Mouse (Mus musculus): ENCODE measurements at regions not wholly inside any gene's neighbourhood (a gene's known extent, or its start where the extent isn't known, plus 50 kb on each side); places are given as distances from the start of the nearest gene placed in this dataset.

- DNase-seq, result no peak
Observed at GRCm38 (mm10) chr7:40429416-40429815, 468.7 kb upstream of the Vstm2b start.

- no peak for DNase-seq
Observed at GRCm38 (mm10) chr7:40433906-40434305, 464.2 kb upstream of the Vstm2b start.

DNA sequence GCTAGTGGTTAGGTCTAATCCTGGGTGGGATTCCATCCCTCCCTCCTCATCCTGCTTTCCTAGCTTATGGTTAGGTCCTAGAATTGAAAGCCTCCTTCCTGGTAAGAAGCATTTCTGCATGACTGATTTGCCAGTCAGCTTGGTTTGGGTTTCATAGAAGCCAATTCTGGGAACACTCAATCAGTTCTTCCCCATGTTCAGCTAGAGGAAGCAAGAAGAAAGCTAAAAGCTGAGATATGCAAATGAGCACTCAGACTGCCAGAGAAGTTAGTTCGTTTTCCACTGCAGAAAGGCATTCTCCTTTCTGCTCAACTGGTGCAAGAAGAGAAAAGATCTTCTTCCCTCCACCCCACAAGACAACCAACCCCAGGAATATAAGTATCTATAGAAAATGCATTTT is 457.0 kb upstream of the Vstm2b start:
- DNase-seq, result no peak

DNA sequence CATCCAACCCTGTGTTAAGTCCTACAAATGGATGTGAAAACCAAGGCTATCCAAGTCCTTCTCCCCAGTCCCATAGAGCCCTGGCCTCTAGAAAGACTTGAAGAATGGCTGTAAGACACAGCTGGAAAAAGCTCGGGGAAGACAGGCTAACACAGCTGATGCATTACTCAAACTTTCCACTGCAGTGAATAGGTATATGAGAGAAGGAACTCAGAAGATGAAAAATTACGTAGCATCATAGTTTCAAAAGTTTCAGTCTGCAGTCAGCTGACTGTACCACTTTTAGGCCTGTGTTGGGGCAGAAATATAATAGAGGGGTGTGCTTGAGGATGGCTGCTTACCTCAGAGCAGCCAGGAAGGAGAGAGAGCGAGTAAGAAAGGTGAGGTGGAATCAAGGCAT is 456.3 kb upstream of the Vstm2b start:
- no peak for DNase-seq

DNA sequence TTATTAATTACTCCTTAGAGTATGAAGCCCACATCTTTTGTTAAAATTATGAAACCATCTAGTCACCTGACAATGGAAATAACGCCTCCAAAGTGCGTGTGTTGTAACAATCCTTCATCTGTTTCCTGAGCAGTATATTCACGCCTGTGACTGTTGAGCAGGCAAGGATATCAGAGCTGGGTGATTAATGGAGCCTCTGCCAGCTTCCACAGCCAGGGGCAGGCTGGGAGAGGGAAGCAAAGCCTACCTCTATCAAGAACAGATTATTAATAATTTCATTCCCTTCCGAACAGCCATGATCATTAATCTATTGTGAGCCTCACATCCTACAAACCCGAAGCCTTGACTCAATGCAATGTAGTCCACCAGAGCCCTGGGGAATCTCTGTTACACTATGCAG is 431.7 kb upstream of the Vstm2b start:
- no peak for DNase-seq

GRCm38 (mm10) chr7:40487256-40487655 is 410.9 kb upstream of the Vstm2b start:
- no peak for DNase-seq

GRCm38 (mm10) chr7:40522703-40523267 is 375.3 kb upstream of the Vstm2b start:
- DNase-seq, result peak; percentile 6

GRCm38 (mm10) chr7:40536601-40537000 is 361.5 kb upstream of the Vstm2b start:
- DNase-seq, result peak; percentile 13

DNA sequence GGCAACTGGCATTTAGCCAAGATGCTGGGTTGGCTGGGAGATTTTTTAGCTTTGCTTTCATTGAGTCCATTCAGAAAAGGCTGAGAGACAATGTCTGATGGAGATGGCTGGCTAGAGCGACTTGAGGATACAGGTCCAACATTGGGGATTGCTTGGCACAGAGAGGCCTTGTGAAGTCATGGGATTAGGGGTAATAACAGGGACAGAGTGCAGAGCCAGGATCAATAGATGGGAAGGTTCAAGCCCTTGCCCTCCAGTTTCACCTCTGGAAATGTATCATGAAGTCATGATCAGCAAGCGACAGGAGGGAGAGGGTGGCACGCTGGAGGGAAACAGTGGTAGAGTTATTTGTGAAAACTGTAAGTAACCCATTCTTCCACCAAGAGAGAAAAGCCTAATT is 360.5 kb upstream of the Vstm2b start:
- no peak for DNase-seq

GRCm38 (mm10) chr7:40539789-40540188 is 358.3 kb upstream of the Vstm2b start:
- peak; percentile 6 for DNase-seq

DNA sequence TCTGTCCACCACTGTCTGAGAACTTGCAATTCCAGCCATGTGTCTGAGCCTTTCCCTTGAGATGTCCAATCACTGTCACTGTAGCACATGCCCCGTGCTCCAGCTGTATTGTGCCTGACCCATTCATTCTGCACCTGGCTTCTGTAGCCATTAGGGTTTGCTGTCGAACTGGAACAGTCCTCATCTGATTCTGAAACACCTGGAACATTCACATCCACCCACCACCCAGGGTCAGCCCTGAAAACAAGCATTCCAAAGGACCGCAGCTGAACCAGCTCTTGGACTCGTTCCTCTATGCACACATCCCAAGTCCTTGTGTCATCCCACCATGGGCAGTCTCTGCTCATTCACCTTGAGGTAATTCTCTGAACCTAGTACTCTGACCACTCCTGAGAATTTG is 356.8 kb upstream of the Vstm2b start:
- no peak for DNase-seq

DNA sequence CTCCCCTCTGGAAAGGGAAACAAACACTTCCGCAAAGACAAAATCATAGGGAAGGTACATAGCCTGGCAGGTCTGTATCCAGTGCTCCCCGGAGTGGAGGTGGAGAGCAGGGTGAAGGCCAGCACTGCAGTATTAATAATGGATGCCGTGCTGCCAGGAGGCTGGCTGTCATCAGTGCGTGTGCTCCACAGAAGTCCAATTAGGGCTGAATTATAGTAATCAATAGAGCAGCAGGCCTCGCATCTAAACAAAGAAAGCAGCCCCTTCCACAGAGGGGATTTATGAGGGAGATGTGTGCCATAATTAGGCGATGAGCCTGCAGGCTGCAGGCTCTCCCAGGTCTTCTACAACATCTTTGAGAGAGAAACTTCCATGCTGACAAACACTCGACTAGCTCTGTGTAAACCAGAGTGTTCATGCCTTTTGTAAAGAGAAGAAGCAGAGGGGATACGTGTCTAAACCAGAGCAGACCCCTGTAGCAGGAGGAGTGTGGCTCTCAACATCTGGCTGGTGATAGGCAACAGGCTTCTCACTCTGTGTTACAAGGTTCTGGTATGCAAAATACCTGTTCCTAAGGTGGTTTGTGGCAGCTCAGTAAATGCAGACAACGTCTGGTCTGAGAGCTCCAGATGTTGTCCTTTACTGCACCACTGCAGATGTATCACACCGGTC is 334.5 kb upstream of the Vstm2b start:
- DNase-seq, result no peak

GRCm38 (mm10) chr7:40575971-40576370 is 322.2 kb upstream of the Vstm2b start:
- DNase-seq, result peak; percentile 13

DNA sequence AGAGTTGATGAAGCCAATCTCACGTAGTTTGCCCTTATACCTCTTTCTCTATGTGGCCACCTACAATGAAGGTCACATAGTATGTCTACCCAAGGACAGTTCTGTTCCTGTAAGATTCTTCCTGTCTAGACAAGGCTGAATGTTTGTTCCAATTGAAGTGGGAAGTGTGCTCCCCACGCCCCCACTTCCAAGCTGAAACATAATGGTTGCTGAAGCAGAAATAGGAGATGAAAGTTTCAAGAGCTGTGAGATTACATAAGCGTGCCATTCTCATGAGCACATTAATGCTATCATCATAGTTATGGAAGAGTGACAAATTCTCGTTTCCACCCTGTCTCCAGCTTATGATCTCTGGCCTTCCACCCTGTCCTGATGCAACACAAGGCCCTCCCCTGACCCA is 320.8 kb upstream of the Vstm2b start:
- peak; percentile 17 for DNase-seq

GRCm38 (mm10) chr7:40620761-40621160 is 277.4 kb upstream of the Vstm2b start:
- no peak for DNase-seq

DNA sequence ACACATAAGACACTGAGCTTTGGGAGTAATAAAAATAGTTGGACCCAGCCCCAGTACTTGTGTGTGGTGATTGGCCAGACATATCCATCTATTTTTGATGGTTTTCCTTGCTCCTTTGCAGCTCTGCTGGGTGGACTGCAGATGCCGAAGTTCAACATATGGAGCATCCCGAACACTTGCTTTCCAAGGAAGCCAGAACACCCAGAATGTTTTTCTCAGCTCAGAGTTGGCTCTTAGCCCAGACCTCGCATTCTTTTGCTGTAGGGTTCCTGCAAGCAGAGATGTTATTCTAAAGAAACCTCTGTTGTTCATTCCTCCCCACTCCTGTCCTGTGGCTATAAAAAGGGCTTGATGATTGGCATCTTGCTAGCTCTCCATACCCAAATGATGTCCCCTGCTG is 275.3 kb upstream of the Vstm2b start:
- DNase-seq, result peak; percentile 88

- no peak for DNase-seq
Observed at GRCm38 (mm10) chr7:40623286-40623685, 274.8 kb upstream of the Vstm2b start.

DNA sequence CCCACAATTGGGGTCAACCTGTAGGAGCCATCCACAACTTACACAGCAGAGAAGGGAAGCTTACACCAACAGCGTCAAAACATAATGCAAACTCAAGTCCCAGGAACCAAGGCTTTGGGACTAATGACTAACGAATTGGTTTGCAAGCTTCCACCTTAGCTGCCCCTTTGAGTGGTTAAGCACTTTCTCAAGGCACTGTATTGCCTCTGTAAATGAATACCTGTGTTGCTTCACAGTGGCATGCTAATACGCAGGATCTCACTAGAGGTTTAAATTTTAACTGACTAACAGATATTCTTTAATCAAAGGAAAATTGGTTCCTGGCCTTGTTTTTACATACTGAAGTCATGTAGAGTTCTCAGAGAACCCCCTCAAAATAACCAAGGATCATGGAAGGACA is 261.8 kb upstream of the Vstm2b start:
- DNase-seq, result no peak

DNA sequence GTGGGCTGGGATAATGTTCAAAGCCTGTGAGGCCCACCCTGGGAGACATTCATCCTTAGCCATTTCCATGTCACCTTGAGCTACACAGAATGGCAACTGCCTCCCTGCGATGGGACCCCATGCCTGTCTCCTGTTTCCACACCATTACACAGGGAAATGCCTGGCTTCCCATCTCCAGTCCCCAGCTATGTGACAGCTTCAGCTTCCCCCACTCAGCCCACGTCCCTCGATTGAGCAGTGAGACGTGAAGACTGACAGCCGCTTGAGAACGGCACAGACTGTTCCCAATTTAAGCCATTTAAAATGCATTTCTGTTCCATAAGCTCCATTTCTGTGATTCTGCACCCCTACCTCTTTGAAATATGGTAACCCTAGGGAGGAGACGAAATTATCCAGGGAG is 243.1 kb upstream of the Vstm2b start:
- DNase-seq, result peak; percentile 62

DNA sequence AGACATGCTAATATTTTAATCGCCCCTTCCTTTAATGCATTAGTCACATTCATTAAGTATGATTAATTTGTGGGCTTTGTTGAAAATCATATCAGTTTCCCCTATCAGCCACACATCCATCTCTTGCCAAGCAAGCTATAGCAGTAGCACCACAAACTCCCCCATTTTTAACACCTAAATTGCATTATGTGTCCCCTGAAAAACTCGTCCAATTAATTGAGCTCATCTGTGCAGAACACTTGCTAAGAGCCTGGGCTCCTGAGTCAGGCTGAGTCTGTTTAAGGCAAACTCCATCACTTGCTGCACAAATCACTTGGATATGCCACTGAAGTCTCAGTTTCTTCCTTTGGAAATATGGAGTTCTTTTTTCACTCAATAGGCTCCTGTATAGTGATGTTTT is 242.7 kb upstream of the Vstm2b start:
- peak; percentile 17 for DNase-seq

- no peak for DNase-seq
Observed at GRCm38 (mm10) chr7:40659662-40660061, 238.5 kb upstream of the Vstm2b start.

GRCm38 (mm10) chr7:40663781-40664180 is 234.3 kb upstream of the Vstm2b start:
- no peak for DNase-seq

GRCm38 (mm10) chr7:40666625-40667024 is 231.5 kb upstream of the Vstm2b start:
- no peak for DNase-seq

DNA sequence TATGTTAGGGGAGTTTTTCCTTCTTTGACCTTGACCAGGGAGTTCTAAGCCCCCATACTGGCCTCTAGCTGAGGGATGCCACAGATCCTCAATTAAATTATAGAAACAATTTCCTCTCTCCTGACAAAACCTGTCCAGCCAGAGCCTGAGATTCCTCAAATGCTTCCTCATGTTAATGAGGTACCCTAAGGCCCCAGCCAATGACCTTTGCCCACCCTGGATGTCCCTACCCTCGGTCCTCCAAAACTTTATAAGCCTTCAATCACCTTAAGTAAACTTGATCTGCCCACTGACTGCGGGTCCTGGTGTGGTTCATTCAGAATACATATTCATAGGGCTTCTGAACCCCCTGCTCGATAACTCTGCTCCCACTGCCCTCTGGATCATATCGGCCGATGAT is 227.7 kb upstream of the Vstm2b start:
- no peak for DNase-seq

GRCm38 (mm10) chr7:40671068-40671467 is 227.1 kb upstream of the Vstm2b start:
- no peak for DNase-seq
